Mouse (Mus musculus) spleen, postnatal 10 days (tissue): ENCODE data around the gene Dlgap1.

Source experiments
- DNase-seq, 2 experiments: peaks; one replicate each; pipeline ENCODE4 v3.0.0; 2021 to 2022; ENCODE audit warnings: low spot score in 2 of 2

Dlgap1 gene

GRCm38 (mm10) chr17:70622493-70622892, 653.6 kb downstream of the Dlgap1 start:
- no peak for DNase-seq

GRCm38 (mm10) chr17:70626396-70626795, 657.5 kb downstream of the Dlgap1 start:
- no peak for DNase-seq

- DNase-seq, result no peak
Measured at GRCm38 (mm10) chr17:70626925-70627324, 658.1 kb downstream of the Dlgap1 start.

GRCm38 (mm10) chr17:70629653-70630378, 660.9 kb downstream of the Dlgap1 start:
- DNase-seq, result no peak

GRCm38 (mm10) chr17:70633181-70633944, 664.5 kb downstream of the Dlgap1 start:
- peak in 1 of 2 experiments; percentile 38 for DNase-seq

GRCm38 (mm10) chr17:70643211-70643610, 674.3 kb downstream of the Dlgap1 start:
- DNase-seq, result no peak

GRCm38 (mm10) chr17:70646641-70647040, 677.8 kb downstream of the Dlgap1 start:
- DNase-seq, result no peak

GRCm38 (mm10) chr17:70661382-70661781, 692.5 kb downstream of the Dlgap1 start:
- no peak for DNase-seq

GRCm38 (mm10) chr17:70663992-70664391, 695.1 kb downstream of the Dlgap1 start:
- DNase-seq, result no peak

GRCm38 (mm10) chr17:70664484-70665040, 695.7 kb downstream of the Dlgap1 start:
- DNase-seq, result no peak

GRCm38 (mm10) chr17:70673985-70674384, 705.1 kb downstream of the Dlgap1 start:
- DNase-seq, result no peak

- no peak for DNase-seq
Measured at GRCm38 (mm10) chr17:70676522-70676921, 707.6 kb downstream of the Dlgap1 start.

GRCm38 (mm10) chr17:70683561-70684167, 714.8 kb downstream of the Dlgap1 start:
- DNase-seq, result peak; percentile 26 to 66

GRCm38 (mm10) chr17:70690174-70690573, 721.3 kb downstream of the Dlgap1 start:
- DNase-seq, result no peak

GRCm38 (mm10) chr17:70690598-70690997, 721.7 kb downstream of the Dlgap1 start:
- DNase-seq, result no peak

- DNase-seq, result peak; percentile 17 to 68
Measured at GRCm38 (mm10) chr17:70706976-70707818, 738.3 kb downstream of the Dlgap1 start.

GRCm38 (mm10) chr17:70707819-70708140, 738.9 kb downstream of the Dlgap1 start:
- DNase-seq, result no peak

GRCm38 (mm10) chr17:70709545-70709944, 740.7 kb downstream of the Dlgap1 start:
- no peak for DNase-seq

GRCm38 (mm10) chr17:70713470-70713869, 744.6 kb downstream of the Dlgap1 start:
- no peak for DNase-seq

- DNase-seq, result no peak
Measured at GRCm38 (mm10) chr17:70719684-70720324, 750.9 kb downstream of the Dlgap1 start.

- no peak for DNase-seq
Measured at GRCm38 (mm10) chr17:70720766-70721165, 751.9 kb downstream of the Dlgap1 start.
